Mouse (Mus musculus) MN1 (cell line): ENCODE results near the gene Celf5.
"Not testable (repeated sequence)": the region's sequence is repeated elsewhere in the genome, so short reads cannot be mapped to it uniquely, and the experiment has no call there.

Experiments
- DNase-seq: peaks from one replicate; pipeline ENCODE4 v3.0.0-alpha.2; 2016; ENCODE audit warnings: low spot score

Gene Celf5

GRCm38 (mm10) chr10:81452237-81452946 lies 30.1 kb downstream of the Celf5 start:
- DNase-seq, result peak; percentile 29

GRCm38 (mm10) chr10:81451365-81451745 lies 31.2 kb downstream of the Celf5 start:
- no peak for DNase-seq

GRCm38 (mm10) chr10:81450641-81451364 lies 31.7 kb downstream of the Celf5 start:
- DNase-seq, result no peak

DNA sequence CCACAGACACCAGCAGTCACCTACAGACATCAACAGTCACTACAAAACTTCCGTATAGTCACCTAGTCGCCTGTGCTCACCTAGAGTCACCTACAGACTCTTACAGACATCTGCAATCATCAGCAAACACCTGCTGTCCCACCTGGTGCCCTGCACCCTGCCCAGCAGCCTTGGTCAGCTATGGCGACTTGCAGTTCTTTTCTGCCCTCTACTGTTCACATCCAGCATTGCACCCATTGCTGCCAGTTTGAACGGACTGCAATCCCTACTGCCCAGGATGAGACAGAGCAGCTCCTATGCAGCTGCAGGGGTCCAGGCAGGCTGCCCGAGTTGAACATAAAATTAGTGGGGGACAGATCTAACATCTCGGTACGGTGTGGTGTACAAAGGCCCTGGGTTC lies 32.4 kb downstream of the Celf5 start:
- peak; percentile 94 for DNase-seq

GRCm38 (mm10) chr10:81445516-81445915 lies 37.0 kb downstream of the Celf5 start:
- not testable (repeated sequence) for DNase-seq

GRCm38 (mm10) chr10:81441019-81441418 lies 41.5 kb downstream of the Celf5 start:
- DNase-seq, result peak; percentile 27

- peak; percentile 89 for DNase-seq
Measured at GRCm38 (mm10) chr10:81435436-81435835, 47.1 kb downstream of the Celf5 start.

- DNase-seq, result peak; percentile 56
Measured at GRCm38 (mm10) chr10:81434361-81435263, 47.9 kb downstream of the Celf5 start.

- peak; percentile 80 for DNase-seq
Measured at GRCm38 (mm10) chr10:81433541-81434289, 48.8 kb downstream of the Celf5 start.

- peak; percentile 97 for DNase-seq
Measured at GRCm38 (mm10) chr10:81432868-81433262, 49.6 kb downstream of the Celf5 start.

GRCm38 (mm10) chr10:81432169-81432867 lies 50.2 kb downstream of the Celf5 start:
- DNase-seq, result peak; percentile 10

GRCm38 (mm10) chr10:81431526-81432168 lies 50.9 kb downstream of the Celf5 start:
- peak; percentile 77 for DNase-seq

- peak; percentile 64 for DNase-seq
Measured at GRCm38 (mm10) chr10:81430831-81431525, 51.5 kb downstream of the Celf5 start.

- DNase-seq, result peak; percentile 79
Measured at GRCm38 (mm10) chr10:81430141-81430830, 52.2 kb downstream of the Celf5 start.

- peak; percentile 69 for DNase-seq
Measured at GRCm38 (mm10) chr10:81429605-81430061, 52.9 kb downstream of the Celf5 start.

- no peak for DNase-seq
Measured at GRCm38 (mm10) chr10:81429092-81429491, 53.4 kb downstream of the Celf5 start.

DNA sequence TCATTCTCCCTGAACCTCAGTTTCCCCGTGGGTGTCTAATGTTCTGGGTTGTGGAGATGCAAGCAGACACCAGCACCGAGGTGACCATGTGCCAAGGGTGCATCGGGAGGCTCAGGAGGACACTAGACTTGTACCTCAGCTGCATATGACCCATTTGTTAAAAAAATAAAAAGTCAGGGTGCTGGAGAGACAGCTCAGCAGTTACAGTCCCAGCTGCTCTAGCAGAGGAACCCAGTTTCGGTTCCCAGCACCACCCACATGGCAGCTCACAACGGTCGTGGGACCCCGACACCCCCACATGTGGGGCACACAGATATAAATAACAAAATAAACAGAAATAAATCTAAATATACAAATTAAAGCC lies 54.0 kb downstream of the Celf5 start:
- no peak for DNase-seq

DNA sequence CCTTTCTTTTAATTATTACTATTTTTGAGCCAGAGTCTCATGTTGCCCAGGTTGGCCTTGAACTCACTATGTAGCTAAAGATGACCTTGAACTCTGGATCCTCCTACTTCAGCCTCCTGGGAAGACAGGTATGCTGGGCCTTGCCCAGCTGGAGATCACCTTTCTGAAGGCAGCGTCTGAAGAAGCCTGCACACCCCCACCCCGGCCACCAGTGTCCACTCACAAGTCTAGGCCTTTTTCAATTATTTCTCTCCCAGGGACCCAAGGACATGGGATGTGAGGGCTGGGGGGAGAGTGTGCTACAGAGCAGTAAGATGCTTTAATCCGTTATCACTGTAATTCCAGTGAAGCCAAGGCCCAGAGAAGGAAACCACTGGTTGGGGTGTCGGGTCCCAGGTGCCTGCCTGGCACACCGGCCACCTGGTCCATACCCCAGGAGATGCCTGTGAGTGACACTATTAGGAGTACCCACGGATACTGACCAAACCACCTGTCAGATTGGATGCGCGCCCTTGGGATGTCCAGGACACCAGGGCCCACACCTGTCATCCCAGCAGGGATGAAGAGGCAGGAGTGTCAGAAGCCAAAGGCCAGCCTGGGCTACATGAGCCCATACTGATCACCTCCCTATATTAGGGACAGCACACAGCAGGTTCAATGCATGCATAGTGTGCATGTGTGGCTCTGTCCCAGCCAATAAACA lies 54.6 kb downstream of the Celf5 start:
- no peak for DNase-seq

DNA sequence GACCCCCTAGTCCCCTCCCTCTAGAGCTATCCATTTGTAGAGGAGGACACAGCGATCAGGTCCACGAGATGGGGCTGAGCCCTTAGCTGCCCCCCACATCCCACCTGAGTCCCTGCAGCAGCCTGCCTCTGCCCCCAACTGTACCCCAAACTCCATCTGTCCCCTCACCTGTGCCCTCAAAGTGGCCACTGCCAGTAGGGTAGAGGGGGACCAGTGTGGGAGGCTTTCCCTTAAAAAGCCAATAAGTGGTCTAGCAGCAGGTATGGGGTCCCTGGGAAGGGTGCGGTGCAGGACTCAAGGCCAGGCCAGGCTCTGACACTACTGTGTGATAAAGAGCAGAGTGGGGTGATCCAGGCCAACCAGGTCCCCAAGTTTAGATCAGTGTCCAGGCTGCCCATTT lies 55.2 kb downstream of the Celf5 start:
- DNase-seq, result no peak
